Mouse (Mus musculus): Measurements from ENCODE around the gene Cfdp1. TPM values are rescaled to one million over a fixed set of nuclear protein-coding genes. Genes with fewer than 3 reads are reported as not detected.

Gene Cfdp1
- polyA plus RNA-seq (2012): 1.4 and 2.2 TPM in 2 replicates

DNA sequence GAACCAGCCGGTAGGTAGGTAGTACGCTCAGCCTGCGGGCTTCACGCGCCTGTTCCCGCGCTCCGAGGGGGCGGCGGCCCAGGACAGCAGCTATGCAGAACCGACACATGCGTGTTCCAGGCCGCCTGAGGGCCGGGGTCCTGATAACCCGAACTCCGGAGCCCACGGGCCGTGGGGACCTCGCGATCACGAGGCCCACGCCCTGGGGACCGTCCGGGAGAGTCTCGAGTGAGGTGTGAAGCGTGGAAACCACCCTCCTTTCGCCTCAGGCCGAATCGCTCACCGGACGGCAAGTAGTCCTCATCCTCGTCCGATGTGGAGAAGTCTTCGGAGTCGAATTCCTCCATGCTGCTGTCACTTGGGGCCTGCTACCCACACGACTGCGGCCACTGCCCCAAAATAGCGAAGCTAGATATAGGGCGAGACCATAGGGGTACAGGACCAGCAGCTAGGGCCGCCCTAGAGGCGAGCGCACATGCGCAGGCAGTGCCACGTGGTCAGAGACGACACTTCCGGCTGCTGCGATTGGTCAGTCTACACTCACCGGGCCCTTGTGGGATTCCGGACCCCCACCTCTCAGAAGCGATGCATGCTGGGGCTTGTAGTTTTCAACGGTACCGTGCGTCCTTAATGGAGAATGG is at the start of gene Cfdp1:
Gene Cfdp1 (minus strand): TSS at position 431 of the 641 bp plus-strand sequence.
- no peaks in the 10 kb centered on the region for H3K9me3 ChIP-seq (ENCODE audit: control insufficient read depth, low read length)
- no peaks in the 10 kb centered on the region for H3K27me3 ChIP-seq (ENCODE audit: control insufficient read depth)
- peaks cover 13% of the 10 kb centered on the region for H3K36me3 ChIP-seq (ENCODE audit: control insufficient read depth)
- peak within 1 kb of the TSS; percentile 99 for H3K4me3 ChIP-seq (replicated peaks)
- peaks cover 48% of the 10 kb centered on the region for H3K4me1 ChIP-seq (ENCODE audit: control insufficient read depth)
- no peak for TF ChIP-seq GATA1 (IDR thresholded peaks at IDR 0.05; ENCODE audit: low read length)
- TF ChIP-seq TAL1 (IDR thresholded peaks at IDR 0.05; ENCODE audit: low read length): no peak

DNA sequence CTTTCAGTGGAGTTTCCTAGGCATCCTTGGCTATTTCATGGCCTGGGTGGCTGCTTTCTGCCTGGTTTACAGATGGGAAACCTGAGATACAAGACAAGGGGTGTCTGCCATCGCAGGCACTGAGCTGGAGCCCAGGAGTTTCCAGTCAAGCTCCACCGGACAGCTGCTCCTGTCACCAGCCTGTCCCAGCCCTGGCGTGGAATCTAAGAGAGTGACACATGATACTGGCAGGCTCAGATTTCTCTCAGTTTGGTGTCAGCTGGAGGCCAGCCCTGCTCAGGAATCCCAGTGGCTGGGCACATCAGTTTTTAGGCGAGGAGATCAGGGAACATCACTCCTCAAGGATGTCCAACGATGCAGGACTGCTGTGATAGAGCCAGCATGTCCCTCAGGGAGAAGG is 48.0 kb upstream of the Cfdp1 start:
- Histone ChIP-seq H3K27me3 (ENCODE audit: control insufficient read depth) (peaks cover 2% of the 10 kb centered on the region; the same call in 1 of the 2 replicates), H3K9me3 (ENCODE audit: control insufficient read depth, low read length) (no peaks in the 10 kb centered on the region), H3K4me1 (ENCODE audit: control insufficient read depth) (no peaks in the 10 kb centered on the region), H3K36me3 (ENCODE audit: control insufficient read depth) (no peaks in the 10 kb centered on the region), H3K4me3 (replicated peaks) (no peak overlapping the region)
- TF ChIP-seq TAL1 (IDR thresholded peaks at IDR 0.05; ENCODE audit: low read length) (no peak), GATA1 (IDR thresholded peaks at IDR 0.05; ENCODE audit: low read length) (no peak)

- Histone ChIP-seq H3K27me3 (ENCODE audit: control insufficient read depth) (peaks cover 2% of the 10 kb centered on the region; the same call in 1 of the 2 replicates), H3K9me3 (ENCODE audit: control insufficient read depth, low read length) (peaks cover 4% of the 10 kb centered on the region), H3K36me3 (ENCODE audit: control insufficient read depth) (no peaks in the 10 kb centered on the region), H3K4me3 (replicated peaks) (no peak overlapping the region), H3K4me1 (ENCODE audit: control insufficient read depth) (no peaks in the 10 kb centered on the region)
- TF ChIP-seq TAL1 (IDR thresholded peaks at IDR 0.05; ENCODE audit: low read length) (no peak), GATA1 (IDR thresholded peaks at IDR 0.05; ENCODE audit: low read length) (no peak)
These were observed 44.5 kb upstream of the Cfdp1 start for GRCm38 (mm10) chr8:111898586-111898985.

DNA sequence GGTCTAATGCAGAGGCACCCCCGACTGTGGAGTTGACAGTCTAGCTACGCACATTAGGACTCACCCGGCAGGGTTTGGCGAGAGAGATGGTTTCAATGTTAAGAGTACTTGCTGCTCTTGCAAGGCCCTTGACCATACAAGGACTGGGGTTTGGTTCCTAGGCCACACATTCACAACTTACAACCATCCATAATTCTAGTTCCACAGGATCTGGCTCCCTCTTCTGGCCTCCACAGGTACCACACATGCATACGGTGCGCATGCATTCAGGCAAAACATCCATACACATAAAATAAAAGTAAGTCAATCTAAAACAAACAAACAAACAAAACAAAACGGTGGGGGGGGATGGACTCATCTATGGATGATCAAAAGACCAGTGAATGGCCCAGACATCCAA is 40.9 kb upstream of the Cfdp1 start:
- TF ChIP-seq TAL1 (IDR thresholded peaks at IDR 0.05; ENCODE audit: low read length) (no peak), GATA1 (IDR thresholded peaks at IDR 0.05; ENCODE audit: low read length) (no peak)
- Histone ChIP-seq H3K4me1 (ENCODE audit: control insufficient read depth) (no peaks in the 10 kb centered on the region; the same call in 1 of the 2 replicates), H3K36me3 (ENCODE audit: control insufficient read depth) (no peaks in the 10 kb centered on the region), H3K9me3 (ENCODE audit: control insufficient read depth, low read length) (peaks cover 8% of the 10 kb centered on the region), H3K27me3 (ENCODE audit: control insufficient read depth) (peaks cover 26% of the 10 kb centered on the region), H3K4me3 (replicated peaks) (no peak overlapping the region)

- Histone ChIP-seq H3K4me1 (ENCODE audit: control insufficient read depth) (peaks cover 8% of the 10 kb centered on the region), H3K9me3 (ENCODE audit: control insufficient read depth, low read length) (peaks cover 9% of the 10 kb centered on the region), H3K4me3 (replicated peaks) (no peak overlapping the region), H3K36me3 (ENCODE audit: control insufficient read depth) (no peaks in the 10 kb centered on the region), H3K27me3 (ENCODE audit: control insufficient read depth) (peaks cover 40% of the 10 kb centered on the region)
- TF ChIP-seq GATA1 (IDR thresholded peaks at IDR 0.05; ENCODE audit: low read length): no peak
- TF ChIP-seq TAL1 (IDR thresholded peaks at IDR 0.05; ENCODE audit: low read length): no peak
These were observed 38.5 kb upstream of the Cfdp1 start for GRCm38 (mm10) chr8:111892615-111893014.

GRCm38 (mm10) chr8:111891983-111892382 is 37.9 kb upstream of the Cfdp1 start:
- H3K27me3 ChIP-seq (ENCODE audit: control insufficient read depth): peaks cover 40% of the 10 kb centered on the region
- H3K4me1 ChIP-seq (ENCODE audit: control insufficient read depth): peaks cover 12% of the 10 kb centered on the region
- peaks cover 9% of the 10 kb centered on the region for H3K9me3 ChIP-seq (ENCODE audit: control insufficient read depth, low read length)
- TF ChIP-seq GATA1 (IDR thresholded peaks at IDR 0.05; ENCODE audit: low read length): no peak
- TF ChIP-seq TAL1 (IDR thresholded peaks at IDR 0.05; ENCODE audit: low read length): no peak
- H3K4me3 ChIP-seq (replicated peaks): no peak overlapping the region
- no peaks in the 10 kb centered on the region for H3K36me3 ChIP-seq (ENCODE audit: control insufficient read depth)

DNA sequence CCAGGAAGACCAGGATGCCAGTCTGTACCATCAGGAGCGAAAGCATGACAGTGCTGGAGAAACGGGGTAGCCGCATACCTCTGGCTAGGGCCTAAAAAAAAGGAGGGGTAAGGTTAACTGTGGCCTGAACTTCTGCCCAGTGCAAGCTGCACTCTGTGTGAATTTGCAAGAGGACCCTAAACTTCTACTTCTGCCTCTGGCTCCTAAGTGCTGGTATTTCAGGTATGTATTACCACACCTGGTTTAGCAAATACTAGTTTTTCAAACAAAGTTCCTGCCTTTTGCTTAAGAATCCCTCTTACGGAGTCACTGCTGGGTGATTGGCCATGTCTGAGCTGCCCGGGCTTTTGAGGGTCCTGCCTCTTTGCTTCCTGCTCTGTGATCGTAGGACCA is 36.8 kb upstream of the Cfdp1 start:
- peaks cover 40% of the 10 kb centered on the region for H3K27me3 ChIP-seq (ENCODE audit: control insufficient read depth)
- TF ChIP-seq TAL1 (IDR thresholded peaks at IDR 0.05; ENCODE audit: low read length) (no peak), GATA1 (IDR thresholded peaks at IDR 0.05; ENCODE audit: low read length) (no peak)
- peaks cover 9% of the 10 kb centered on the region for H3K9me3 ChIP-seq (ENCODE audit: control insufficient read depth, low read length)
- no peak overlapping the region for H3K4me3 ChIP-seq (replicated peaks)
- H3K4me1 ChIP-seq (ENCODE audit: control insufficient read depth): peaks cover 23% of the 10 kb centered on the region
- H3K36me3 ChIP-seq (ENCODE audit: control insufficient read depth): no peaks in the 10 kb centered on the region

DNA sequence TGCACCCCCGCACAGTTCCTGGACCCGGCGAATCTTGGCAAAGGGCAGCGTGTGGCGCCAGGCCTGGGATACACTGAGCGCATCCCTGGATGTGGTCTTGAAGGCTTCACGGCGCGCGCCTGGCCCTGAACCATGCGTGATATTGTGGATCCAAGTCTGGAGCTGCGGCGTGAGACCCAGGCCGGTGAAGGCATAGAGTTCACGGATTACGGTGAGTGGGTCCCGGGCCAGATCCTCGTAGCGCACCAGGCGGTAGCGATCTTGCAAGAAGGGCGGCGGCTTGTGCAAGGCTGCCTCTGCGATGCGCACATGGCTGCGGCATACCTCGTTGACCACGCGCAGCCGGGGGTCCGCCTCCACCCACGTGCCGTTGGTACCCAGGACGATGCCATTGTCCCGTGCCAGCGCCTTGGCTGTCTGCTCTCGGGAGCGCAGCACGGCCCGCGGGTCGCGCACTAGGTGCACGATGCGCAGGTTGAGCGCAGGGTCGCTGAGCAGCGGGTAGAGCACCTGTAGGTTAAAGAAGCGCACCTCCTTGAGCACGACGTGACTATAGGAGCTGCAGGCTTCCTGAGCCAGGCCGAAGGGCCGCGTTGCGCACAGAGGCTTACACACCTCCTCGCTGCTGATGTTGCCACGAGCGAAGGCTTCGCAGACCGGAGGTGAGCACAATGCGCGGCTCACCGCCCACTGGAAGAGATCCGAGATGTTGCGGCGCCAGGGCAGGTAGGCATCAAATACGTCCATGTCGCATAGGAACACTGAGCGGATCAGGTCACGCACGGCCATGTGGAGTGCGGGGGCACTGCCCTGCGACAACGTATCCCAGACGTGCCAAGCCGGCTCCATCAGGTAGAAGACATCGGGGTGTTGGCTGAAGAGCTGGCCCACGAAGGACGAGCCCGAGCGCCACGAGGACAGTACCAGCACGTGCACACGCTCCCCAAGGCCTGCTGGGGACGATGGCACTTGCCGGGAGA is 36.1 kb upstream of the Cfdp1 start:
- no peak overlapping the region for H3K4me3 ChIP-seq (replicated peaks)
- TF ChIP-seq TAL1 (IDR thresholded peaks at IDR 0.05; ENCODE audit: low read length): no peak
- no peak for TF ChIP-seq GATA1 (IDR thresholded peaks at IDR 0.05; ENCODE audit: low read length)
- H3K27me3 ChIP-seq (ENCODE audit: control insufficient read depth): peaks cover 40% of the 10 kb centered on the region
- peaks cover 23% of the 10 kb centered on the region for H3K4me1 ChIP-seq (ENCODE audit: control insufficient read depth)
- no peaks in the 10 kb centered on the region for H3K36me3 ChIP-seq (ENCODE audit: control insufficient read depth)
- peaks cover 9% of the 10 kb centered on the region for H3K9me3 ChIP-seq (ENCODE audit: control insufficient read depth, low read length)

DNA sequence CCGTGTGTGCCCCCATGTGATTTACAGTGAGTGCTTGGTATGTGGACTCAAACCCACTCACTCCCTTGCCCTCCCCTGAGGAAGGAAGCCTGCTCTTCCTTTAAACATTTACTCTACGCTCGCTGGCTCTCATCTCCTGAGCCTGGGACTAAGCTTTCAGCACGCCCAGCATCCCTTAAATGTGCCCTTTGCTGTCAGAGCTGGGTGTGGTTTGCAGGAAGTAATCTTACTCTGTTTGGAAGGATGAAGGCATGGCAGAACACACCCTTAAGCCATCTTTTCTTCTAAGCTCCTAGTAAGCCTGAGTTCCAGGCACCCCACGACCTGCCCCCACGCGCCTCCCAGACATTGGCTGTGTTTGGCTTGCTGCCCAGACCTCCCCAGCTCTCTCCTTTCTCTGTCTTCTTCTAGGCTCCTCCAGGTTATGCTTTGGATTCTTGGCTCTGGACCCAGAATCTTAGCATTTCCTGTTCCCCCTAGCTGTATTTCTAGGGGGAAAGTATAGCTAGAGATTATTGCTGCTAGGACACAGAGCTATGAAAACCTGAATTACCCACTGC is 34.1 kb upstream of the Cfdp1 start:
- H3K9me3 ChIP-seq (ENCODE audit: control insufficient read depth, low read length): peaks cover 5% of the 10 kb centered on the region; the same call in 1 of the 2 replicates
- peaks cover 23% of the 10 kb centered on the region for H3K4me1 ChIP-seq (ENCODE audit: control insufficient read depth)
- TF ChIP-seq TAL1 (IDR thresholded peaks at IDR 0.05; ENCODE audit: low read length) (no peak), GATA1 (IDR thresholded peaks at IDR 0.05; ENCODE audit: low read length) (no peak)
- no peaks in the 10 kb centered on the region for H3K36me3 ChIP-seq (ENCODE audit: control insufficient read depth)
- H3K27me3 ChIP-seq (ENCODE audit: control insufficient read depth): peaks cover 40% of the 10 kb centered on the region
- H3K4me3 ChIP-seq (replicated peaks): no peak overlapping the region
